Mouse (Mus musculus): ENCODE results near the gene Mta2. TPM values are rescaled to one million over a fixed set of nuclear protein-coding genes. Genes with fewer than 3 reads are reported as not detected.

Gene Mta2
- total and polyA plus RNA-seq, 3 experiments = 116 to 171 (median 167) TPM

GRCm38 (mm10) chr19:8920073-8920736 is 21.5 kb upstream of the Mta2 start, which contains the start of gene B3gat3:
TSS of gene B3gat3 (plus strand) at chr19:8920374.
- peak within 1 kb of the TSS; percentile 92 for H3K9ac ChIP-seq (ENCODE audit: control insufficient read depth, low read depth, low read length, poor library complexity, severe bottlenecking)
- H3K4me3 ChIP-seq (ENCODE audit: control insufficient read depth in 1 of 2, insufficient read depth in 1 of 2, low read depth in 2 of 2, low read length in 2 of 2) = peak within 1 kb of the TSS; percentile 83 to 91
- no peaks in the 10 kb centered on the region for H3K9me3 ChIP-seq (replicated peaks; ENCODE audit: insufficient read depth, low read length)

GRCm38 (mm10) chr19:8920836-8921291 is 20.8 kb upstream of the Mta2 start:
- Histone ChIP-seq H3K79me2 (ENCODE audit: control insufficient read depth, insufficient read depth, low read length, poor library complexity) (peaks cover 16% of the 10 kb centered on the region), H3K4me1 (ENCODE audit: control insufficient read depth in 1 of 2, insufficient read depth in 2 of 2, low read length in 2 of 2) (peaks cover 8 to 10% of the 10 kb centered on the region in 2 experiments; a peak in 3 of 4 replicates), H3K9ac (ENCODE audit: control insufficient read depth, low read depth, low read length, poor library complexity, severe bottlenecking) (peak overlapping the region; percentile 92), H3K4me3 (ENCODE audit: control insufficient read depth in 1 of 2, insufficient read depth in 1 of 2, low read depth in 2 of 2, low read length in 2 of 2) (peak overlapping the region; percentile 83 to 91), H3K36me3 (ENCODE audit: control insufficient read depth in 1 of 2, insufficient read depth in 2 of 2, low read length in 2 of 2) (peaks cover 0 to 13% of the 10 kb centered on the region in 2 experiments; a peak in 2 of 4 replicates), H3K27ac (ENCODE audit: control insufficient read depth, low read depth, low read length) (peak overlapping the region; percentile 81), H3K9me3 (replicated peaks; ENCODE audit: insufficient read depth, low read length) (no peaks in the 10 kb centered on the region), H3K27me3 (ENCODE audit: control insufficient read depth in 1 of 2, insufficient read depth in 2 of 2, low read length in 2 of 2) (no peaks in the 10 kb centered on the region)
- peak; percentile 79 for DNase-seq (ENCODE audit: low read depth, low spot score)
- TF ChIP-seq JUND (IDR thresholded peaks at IDR 0.05; ENCODE audit: low read depth, low read length) (no peak), RCOR1 (IDR thresholded peaks at IDR 0.05; ENCODE audit: low read depth, low read length) (no peak), NELFE (IDR thresholded peaks at IDR 0.05; ENCODE audit: low read depth, low read length) (no peak), EP300 (IDR thresholded peaks at IDR 0.05; ENCODE audit: low read depth in 1 of 2, low read length in 2 of 2) (no peak), MYB (IDR thresholded peaks at IDR 0.05; ENCODE audit: low read depth, low read length) (no peak), CHD2 (IDR thresholded peaks at IDR 0.05; ENCODE audit: low read length) (no peak), ZNF384 (IDR thresholded peaks at IDR 0.05; ENCODE audit: low read depth, low read length) (no peak), MAZ (IDR thresholded peaks at IDR 0.05; ENCODE audit: low read depth, low read length) (no peak), BHLHE40 (IDR thresholded peaks at IDR 0.05; ENCODE audit: borderline replicate concordance, low read depth, low read length) (peak; percentile 68; the same call in 1 of the 2 replicates), POLR2A (IDR thresholded peaks at IDR 0.05; ENCODE audit: control insufficient read depth in 1 of 2, insufficient read depth in 1 of 2, low read depth in 1 of 2, low read length in 2 of 2, poor library complexity in 1 of 2) (no peak), GATA1 (IDR thresholded peaks at IDR 0.05; ENCODE audit: low read depth, low read length) (no peak), TAL1 (IDR thresholded peaks at IDR 0.05; ENCODE audit: low read length) (no peak), MEF2A (IDR thresholded peaks at IDR 0.05; ENCODE audit: extremely low read depth, insufficient replicate concordance, low read depth, low read length, poor library complexity, severe bottlenecking) (no peak), GABPA (IDR thresholded peaks at IDR 0.05; ENCODE audit: low read depth, low read length) (no peak), CHD1 (IDR thresholded peaks at IDR 0.05; ENCODE audit: low read depth, low read length) (no peak), ETS1 (IDR thresholded peaks at IDR 0.05; ENCODE audit: low read depth, low read length) (no peak), USF1 (IDR thresholded peaks at IDR 0.05; ENCODE audit: low read depth, low read length) (peak; percentile 96), SMC3 (IDR thresholded peaks at IDR 0.05; ENCODE audit: low read depth, low read length) (no peak), NRF1 (IDR thresholded peaks at IDR 0.05; ENCODE audit: insufficient read depth, low read depth, low read length, poor library complexity, severe bottlenecking) (no peak), MAX (IDR thresholded peaks at IDR 0.05; ENCODE audit: low read length) (peak; percentile 84), MYC (IDR thresholded peaks at IDR 0.05; ENCODE audit: low read depth, low read length) (no peak), POLR2AphosphoS2 (IDR thresholded peaks at IDR 0.05; ENCODE audit: low read length) (no peak), MXI1 (IDR thresholded peaks at IDR 0.05; ENCODE audit: low read depth, low read length) (no peak)

More at GRCm38 (mm10) chr19:8920073-8920736, 21.5 kb upstream of the Mta2 start, which contains the start of gene B3gat3:
- Histone ChIP-seq H3K79me2 (ENCODE audit: control insufficient read depth, insufficient read depth, low read length, poor library complexity) (peaks cover 16% of the 10 kb centered on the region), H3K36me3 (ENCODE audit: control insufficient read depth in 1 of 2, insufficient read depth in 2 of 2, low read length in 2 of 2) (peaks cover 1 to 13% of the 10 kb centered on the region in 2 experiments; a peak in 3 of 4 replicates), H3K4me1 (ENCODE audit: control insufficient read depth in 1 of 2, insufficient read depth in 2 of 2, low read length in 2 of 2) (peaks cover 8 to 10% of the 10 kb centered on the region in 2 experiments; a peak in 3 of 4 replicates), H3K27ac (ENCODE audit: control insufficient read depth, low read depth, low read length) (peak within 1 kb of the TSS; percentile 88), H3K27me3 (ENCODE audit: control insufficient read depth in 1 of 2, insufficient read depth in 2 of 2, low read length in 2 of 2) (no peaks in the 10 kb centered on the region)
- TF ChIP-seq POLR2AphosphoS2 (IDR thresholded peaks at IDR 0.05; ENCODE audit: low read length) (peak; percentile 80; the same call in 1 of the 2 replicates), NELFE (IDR thresholded peaks at IDR 0.05; ENCODE audit: low read depth, low read length) (peak; percentile 80), SIN3A (IDR thresholded peaks at IDR 0.05; ENCODE audit: low read length) (peak; percentile 71), MYC (IDR thresholded peaks at IDR 0.05; ENCODE audit: low read depth, low read length) (peak; percentile 43; the same call in 1 of the 2 replicates), TAL1 (IDR thresholded peaks at IDR 0.05; ENCODE audit: low read length) (no peak), TCF12 (IDR thresholded peaks at IDR 0.05; ENCODE audit: low read depth, low read length) (0 out of 2 replicates have a peak, but pooled peaks have one; percentile 34), ELF1 (IDR thresholded peaks at IDR 0.05; ENCODE audit: low read depth, low read length) (peak; percentile 81), USF1 (IDR thresholded peaks at IDR 0.05; ENCODE audit: low read depth, low read length) (0 out of 2 replicates have a peak, but pooled peaks have one; percentile 12), GABPA (IDR thresholded peaks at IDR 0.05; ENCODE audit: low read depth, low read length) (no peak), SMC3 (IDR thresholded peaks at IDR 0.05; ENCODE audit: low read depth, low read length) (0 out of 2 replicates have a peak, but pooled peaks have one; percentile 6), E2F4 (IDR thresholded peaks at IDR 0.05; ENCODE audit: borderline replicate concordance, low read depth, low read length) (0 out of 2 replicates have a peak, but pooled peaks have one; percentile 53), CHD1 (IDR thresholded peaks at IDR 0.05; ENCODE audit: low read depth, low read length) (no peak), POLR2A (IDR thresholded peaks at IDR 0.05; ENCODE audit: control insufficient read depth in 1 of 2, insufficient read depth in 1 of 2, low read depth in 1 of 2, low read length in 2 of 2, poor library complexity in 1 of 2) (peak; percentile 47 to 90; a peak in 3 of 4 replicates), USF2 (IDR thresholded peaks at IDR 0.05; ENCODE audit: borderline replicate concordance in 1 of 2, insufficient read depth in 1 of 2, low read depth in 1 of 2, low read length in 2 of 2) (no peak), HCFC1 (IDR thresholded peaks at IDR 0.05; ENCODE audit: low read depth, low read length) (peak; percentile 83), TBP (IDR thresholded peaks at IDR 0.05; ENCODE audit: low read depth, low read length) (peak; percentile 45; the same call in 1 of the 2 replicates), ZMIZ1 (IDR thresholded peaks at IDR 0.05; ENCODE audit: low read depth, low read length) (peak; percentile 63; the same call in 1 of the 2 replicates), MAZ (IDR thresholded peaks at IDR 0.05; ENCODE audit: low read depth, low read length) (peak; percentile 49; the same call in 1 of the 2 replicates)
- DNase-seq (ENCODE audit: low read depth, low spot score) = peak; percentile 91
